Mouse (Mus musculus) midbrain, embryonic 12.5 days (tissue): ENCODE data around the gene Atf7ip. TPM values are rescaled to one million over a fixed set of nuclear protein-coding genes. Genes with fewer than 3 reads are reported as not detected.
A peak's percentile ranks its signal among the peaks of the same experiment; 100 is the strongest.

ENCODE experiments used
- ATAC-seq: fragments of 200-750 bp; cut with Nextera tagmentation; 2 replicates; pipeline ENCODE4 v1.8.0; 2017; ENCODE audit warnings: low read depth, moderate TSS enrichment, moderate library complexity; ENCODE audit not compliant: low FRiP score
- H3K27ac ChIP-seq: fragments of 300-500 bp; sonication (generic); replicated peaks from 2 replicates; pipeline ENCODE4 v1.5.1; 2016; ENCODE audit warnings: mild to moderate bottlenecking
- H3K27me3 ChIP-seq: fragments of 300-500 bp; sonication (generic); 2 replicates; pipeline ENCODE4 v1.6.1; 2016; ENCODE audit warnings: mild to moderate bottlenecking
- H3K36me3 ChIP-seq: fragments of 300-500 bp; sonication (generic); 2 replicates; pipeline ENCODE4 v1.6.1; 2016
- H3K4me1 ChIP-seq: fragments of 300-500 bp; sonication (generic); 2 replicates; pipeline ENCODE4 v1.6.1; 2016
- H3K4me2 ChIP-seq: fragments of 300-500 bp; sonication (generic); replicated peaks from 2 replicates; pipeline ENCODE4 v1.6.1; 2016; ENCODE audit warnings: mild to moderate bottlenecking, moderate library complexity
- H3K4me3 ChIP-seq: fragments of 300-500 bp; sonication (generic); 2 replicates; pipeline ENCODE4 v1.5.1; 2016; ENCODE audit warnings: mild to moderate bottlenecking
- H3K9ac ChIP-seq: fragments of 300-500 bp; sonication (generic); replicated peaks from 2 replicates; pipeline ENCODE4 v1.6.1; 2016; ENCODE audit warnings: mild to moderate bottlenecking, moderate library complexity
- H3K9me3 ChIP-seq: fragments of 300-500 bp; sonication (generic); 2 replicates; pipeline ENCODE4 v1.6.1; 2016; ENCODE audit warnings: mild to moderate bottlenecking
- WGBS: fragments of 180-500 bp; shearing (Covaris S2); methylation state at CpG from one replicate; pipeline ENCODE4 v1.1.7; 2016; 5-methylcytosine and 5-hydroxymethylcytosine counted together
- polyA plus RNA-seq: library from polyadenylated mRNA; unstranded; fragments of >200 nt; fragmentation: Nextera tagmentation; extraction: Ambion mirVana; gene quantifications from 2 replicates; pipeline ENCODE4 v1.2.1, GENCODE M21; 2016

The Atf7ip gene
- polyA plus RNA-seq, 1 experiment from 2014 or later, result 61.4 TPM

GRCm38 (mm10) chr6:136566002-136566401, 60.0 kb downstream of the Atf7ip start:
- H3K27me3 ChIP-seq, result no peaks in the 10 kb centered on the region
- H3K27ac ChIP-seq, result no peak overlapping the region
- ATAC-seq, result no peak
- no peak overlapping the region for H3K4me2 ChIP-seq
- 0 out of 2 replicates have a peak, but pooled peaks cover 10% of the 10 kb centered on the region for H3K9me3 ChIP-seq
- no peak overlapping the region for H3K9ac ChIP-seq
- WGBS, result 94% methylated on average over 5 of the region's 5 CpGs
- H3K4me3 ChIP-seq, result no peak overlapping the region
- peaks cover 80% of the 10 kb centered on the region for H3K36me3 ChIP-seq
- no peaks in the 10 kb centered on the region for H3K4me1 ChIP-seq

GRCm38 (mm10) chr6:136590739-136591138, 84.8 kb downstream of the Atf7ip start:
- no peaks in the 10 kb centered on the region for H3K9me3 ChIP-seq
- no peak overlapping the region for H3K27ac ChIP-seq
- H3K9ac ChIP-seq, result no peak overlapping the region
- 98% methylated on average over 4 of the region's 4 CpGs for WGBS
- H3K4me1 ChIP-seq, result no peaks in the 10 kb centered on the region
- peaks cover 64% of the 10 kb centered on the region for H3K36me3 ChIP-seq
- H3K4me2 ChIP-seq, result no peak overlapping the region
- no peaks in the 10 kb centered on the region for H3K27me3 ChIP-seq
- no peak for ATAC-seq
- no peak overlapping the region for H3K4me3 ChIP-seq

GRCm38 (mm10) chr6:136594541-136594940, 88.6 kb downstream of the Atf7ip start:
- no peak for ATAC-seq
- no peaks in the 10 kb centered on the region for H3K4me1 ChIP-seq
- H3K4me3 ChIP-seq, result no peak overlapping the region
- WGBS, result 95% methylated on average over 4 of the region's 4 CpGs
- H3K27me3 ChIP-seq, result no peaks in the 10 kb centered on the region
- no peak overlapping the region for H3K9ac ChIP-seq
- H3K4me2 ChIP-seq, result no peak overlapping the region
- H3K27ac ChIP-seq, result no peak overlapping the region
- no peaks in the 10 kb centered on the region for H3K9me3 ChIP-seq
- H3K36me3 ChIP-seq, result peaks cover 70% of the 10 kb centered on the region

GRCm38 (mm10) chr6:136602601-136603000, 96.6 kb downstream of the Atf7ip start:
- 87% methylated on average over 7 of the region's 7 CpGs for WGBS
- Histone ChIP-seq H3K36me3 (peaks cover 90% of the 10 kb centered on the region), H3K4me2 (no peak overlapping the region), H3K4me3 (no peak overlapping the region), H3K27ac (no peak overlapping the region), H3K9ac (no peak overlapping the region), H3K9me3 (no peaks in the 10 kb centered on the region), H3K4me1 (no peaks in the 10 kb centered on the region), H3K27me3 (no peaks in the 10 kb centered on the region)
- no peak for ATAC-seq

- Histone ChIP-seq H3K36me3 (peaks cover 55% of the 10 kb centered on the region), H3K9ac (no peak overlapping the region), H3K9me3 (0 out of 2 replicates have a peak, but pooled peaks cover 4% of the 10 kb centered on the region), H3K4me2 (no peak overlapping the region), H3K4me1 (no peaks in the 10 kb centered on the region), H3K27me3 (no peaks in the 10 kb centered on the region), H3K4me3 (no peak overlapping the region), H3K27ac (no peak overlapping the region)
- no peak for ATAC-seq
- WGBS, result 95% methylated on average over 17 of the region's 17 CpGs
Observed at GRCm38 (mm10) chr6:136611351-136612215, 105.6 kb downstream of the Atf7ip start.

GRCm38 (mm10) chr6:136612312-136612711, 106.3 kb downstream of the Atf7ip start:
- no peak overlapping the region for H3K4me3 ChIP-seq
- WGBS, result 95% methylated on average over 3 of the region's 3 CpGs
- no peaks in the 10 kb centered on the region for H3K4me1 ChIP-seq
- H3K9me3 ChIP-seq, result 0 out of 2 replicates have a peak, but pooled peaks cover 4% of the 10 kb centered on the region
- no peak overlapping the region for H3K9ac ChIP-seq
- no peaks in the 10 kb centered on the region for H3K27me3 ChIP-seq
- H3K4me2 ChIP-seq, result no peak overlapping the region
- ATAC-seq, result no peak
- no peak overlapping the region for H3K27ac ChIP-seq
- peaks cover 47% of the 10 kb centered on the region for H3K36me3 ChIP-seq

GRCm38 (mm10) chr6:136614156-136614555, 108.2 kb downstream of the Atf7ip start:
- Histone ChIP-seq H3K27me3 (no peaks in the 10 kb centered on the region), H3K9me3 (0 out of 2 replicates have a peak, but pooled peaks cover 4% of the 10 kb centered on the region), H3K9ac (no peak overlapping the region), H3K27ac (no peak overlapping the region), H3K36me3 (peaks cover 32% of the 10 kb centered on the region), H3K4me2 (no peak overlapping the region), H3K4me1 (no peaks in the 10 kb centered on the region), H3K4me3 (no peak overlapping the region)
- 89% methylated on average over 3 of the region's 3 CpGs for WGBS
- ATAC-seq, result no peak

- no peak overlapping the region for H3K4me3 ChIP-seq
- no peaks in the 10 kb centered on the region for H3K9me3 ChIP-seq
- no peaks in the 10 kb centered on the region; the same call in 1 of the 2 replicates for H3K27me3 ChIP-seq
- 51% methylated on average over 17 of the region's 17 CpGs for WGBS
- ATAC-seq, result no peak
- no peaks in the 10 kb centered on the region for H3K36me3 ChIP-seq
- no peak overlapping the region for H3K4me2 ChIP-seq
- H3K4me1 ChIP-seq, result no peaks in the 10 kb centered on the region
- H3K9ac ChIP-seq, result no peak overlapping the region
- H3K27ac ChIP-seq, result no peak overlapping the region
Observed at GRCm38 (mm10) chr6:136620361-136621139, 114.6 kb downstream of the Atf7ip start.

GRCm38 (mm10) chr6:136625421-136625820, 119.5 kb downstream of the Atf7ip start:
- 93% methylated on average over 12 of the region's 12 CpGs for WGBS
- Histone ChIP-seq H3K27ac (no peak overlapping the region), H3K27me3 (peaks cover 7% of the 10 kb centered on the region; the same call in 1 of the 2 replicates), H3K9me3 (no peaks in the 10 kb centered on the region), H3K4me1 (no peaks in the 10 kb centered on the region), H3K4me2 (no peak overlapping the region), H3K36me3 (no peaks in the 10 kb centered on the region), H3K4me3 (no peak overlapping the region), H3K9ac (no peak overlapping the region)
- no peak for ATAC-seq

- WGBS, result 91% methylated on average over 5 of the region's 5 CpGs
- 0 out of 2 replicates have a peak overlapping the region, but pooled peaks have one; percentile 6 for H3K27ac ChIP-seq
- H3K27me3 ChIP-seq, result peaks cover 17% of the 10 kb centered on the region
Observed at GRCm38 (mm10) chr6:136629639-136630038, 123.7 kb downstream of the Atf7ip start.

GRCm38 (mm10) chr6:136631519-136631918, 125.6 kb downstream of the Atf7ip start:
- ATAC-seq, result no peak
- Histone ChIP-seq H3K4me3 (no peak overlapping the region), H3K4me2 (no peak overlapping the region), H3K9ac (no peak overlapping the region), H3K4me1 (no peaks in the 10 kb centered on the region), H3K36me3 (no peaks in the 10 kb centered on the region), H3K9me3 (no peaks in the 10 kb centered on the region), H3K27ac (no peak overlapping the region), H3K27me3 (peaks cover 17% of the 10 kb centered on the region)
- WGBS, result 92% methylated on average over 8 of the region's 8 CpGs

More at GRCm38 (mm10) chr6:136629639-136630038, 123.7 kb downstream of the Atf7ip start:
- Histone ChIP-seq H3K9me3 (no peaks in the 10 kb centered on the region), H3K9ac (no peak overlapping the region), H3K36me3 (no peaks in the 10 kb centered on the region), H3K4me3 (no peak overlapping the region), H3K4me2 (no peak overlapping the region), H3K4me1 (no peaks in the 10 kb centered on the region)
- no peak for ATAC-seq
